Mouse (Mus musculus) forebrain, embryonic 12.5 days (tissue): ENCODE measurements around the gene Exoc4. TPM values are rescaled to one million over a fixed set of nuclear protein-coding genes. Genes with fewer than 3 reads are reported as not detected.

Experiments
- ATAC-seq: fragments of 200-750 bp; cut with Nextera tagmentation; 2 replicates; pipeline ENCODE4 v1.8.0; 2017; ENCODE audit warnings: moderate TSS enrichment; ENCODE audit not compliant: low FRiP score
- H3K27ac ChIP-seq: fragments of 300-500 bp; sonication (generic); 2 replicates; pipeline ENCODE4 v1.5.1; 2016; ENCODE audit warnings: mild to moderate bottlenecking
- H3K27me3 ChIP-seq: fragments of 300-500 bp; sonication (generic); 2 replicates; pipeline ENCODE4 v1.6.1; 2016; ENCODE audit warnings: mild to moderate bottlenecking
- H3K36me3 ChIP-seq: fragments of 300-500 bp; sonication (generic); replicated peaks from 2 replicates; pipeline ENCODE4 v1.6.1; 2016; ENCODE audit warnings: mild to moderate bottlenecking
- H3K4me1 ChIP-seq: fragments of 300-500 bp; sonication (generic); 2 replicates; pipeline ENCODE4 v1.6.1; 2016
- H3K4me2 ChIP-seq: fragments of 300-500 bp; sonication (generic); 2 replicates; pipeline ENCODE4 v1.6.1; 2016; ENCODE audit warnings: mild to moderate bottlenecking, moderate library complexity
- H3K4me3 ChIP-seq: fragments of 300-500 bp; sonication (generic); replicated peaks from 2 replicates; pipeline ENCODE4 v1.5.1; 2016; ENCODE audit warnings: mild to moderate bottlenecking
- H3K9ac ChIP-seq: fragments of 300-500 bp; sonication (generic); 2 replicates; pipeline ENCODE4 v1.6.1; 2016; ENCODE audit warnings: mild to moderate bottlenecking
- H3K9me3 ChIP-seq: fragments of 300-500 bp; sonication (generic); 2 replicates; pipeline ENCODE4 v1.6.1; 2016
- WGBS: fragments of 180-500 bp; shearing (Covaris S2); methylation state at CpG from one replicate; pipeline ENCODE4 v1.1.7; 2016; 5-methylcytosine and 5-hydroxymethylcytosine counted together
- polyA plus RNA-seq: library from polyadenylated mRNA; unstranded; fragments of >200 nt; fragmentation: Nextera tagmentation; extraction: Ambion mirVana; gene quantifications from 2 replicates; pipeline ENCODE4 v1.2.1, GENCODE M21; 2016

Exoc4 gene
- polyA plus RNA-seq, 1 experiment from 2014 or later: 56.8 TPM

DNA sequence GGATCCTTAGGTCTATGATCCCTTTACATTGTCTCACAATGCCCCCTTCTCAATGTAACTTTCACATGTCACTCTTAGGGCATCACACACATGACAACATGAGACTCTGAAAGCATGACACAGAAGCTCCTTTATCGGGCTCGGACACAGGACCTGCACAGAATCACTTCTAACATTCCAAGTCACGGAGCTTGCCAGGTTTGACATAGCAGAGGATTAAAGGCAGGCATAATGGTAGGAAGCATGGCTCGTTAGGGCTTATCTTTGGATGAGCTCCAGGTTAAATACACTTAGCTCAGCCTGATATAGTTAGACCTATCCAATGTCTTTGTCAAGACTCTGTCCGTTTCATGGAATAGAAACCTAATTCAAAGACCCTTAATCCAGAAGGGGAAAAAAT is 690.3 kb downstream of the Exoc4 start:
- ATAC-seq: no peak
- Histone ChIP-seq H3K9ac (no peak overlapping the region), H3K4me1 (peaks cover 13% of the 10 kb centered on the region; the same call in 1 of the 2 replicates), H3K36me3 (no peaks in the 10 kb centered on the region), H3K4me3 (no peak overlapping the region), H3K27ac (no peak overlapping the region), H3K27me3 (no peaks in the 10 kb centered on the region), H3K9me3 (no peaks in the 10 kb centered on the region), H3K4me2 (no peak overlapping the region)
- WGBS: 56% methylated on average over 5 of the region's 5 CpGs

DNA sequence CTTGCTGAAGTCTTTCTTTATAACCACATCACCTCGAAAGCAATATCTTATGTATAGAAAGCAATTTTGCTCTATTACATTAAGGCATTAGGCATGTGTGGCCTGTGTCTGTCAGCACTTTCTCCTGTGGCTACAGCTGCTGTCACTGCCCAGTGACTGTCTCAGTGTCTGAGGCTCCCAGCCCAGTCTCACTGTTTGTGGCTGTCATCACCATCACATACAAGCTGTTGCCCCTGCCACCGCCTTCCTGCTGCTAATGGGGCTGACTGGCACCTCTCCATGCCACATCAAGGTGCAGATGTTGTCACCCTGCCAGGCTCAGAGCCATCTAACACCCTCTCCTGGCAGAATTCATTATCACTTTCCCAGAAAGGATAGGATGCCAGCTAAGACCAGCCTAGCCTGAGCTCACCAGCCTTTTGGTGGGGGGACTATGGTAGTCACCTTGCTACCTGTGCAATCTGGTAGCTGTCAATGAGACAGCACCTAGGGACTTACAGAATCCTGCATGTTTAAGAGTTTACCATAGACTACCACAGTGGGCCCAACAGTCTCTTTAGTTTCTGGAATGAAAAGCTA is 698.1 kb downstream of the Exoc4 start:
- peak overlapping the region; percentile 56; the same call in 1 of the 2 replicates for H3K27ac ChIP-seq

DNA sequence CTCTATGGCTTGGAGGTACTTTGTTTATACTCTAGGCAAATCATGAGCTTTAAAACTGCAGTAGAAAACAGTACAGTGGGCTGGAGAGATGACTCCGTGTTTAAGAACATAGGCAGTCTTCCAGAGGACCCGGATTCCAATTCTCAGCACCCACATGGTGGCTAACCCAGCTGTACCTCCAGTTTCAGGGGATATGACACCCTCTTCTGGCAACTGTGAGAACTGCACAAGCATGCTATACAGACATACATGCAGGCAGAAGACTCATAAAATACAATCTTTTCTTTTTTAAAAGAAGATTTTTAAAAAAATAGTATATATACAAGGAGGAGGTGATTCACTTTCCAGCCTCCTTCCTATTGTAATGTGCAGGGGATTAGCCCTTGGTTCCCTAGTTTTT is 701.2 kb downstream of the Exoc4 start:
- WGBS: 93% methylated on average over 2 of the region's 2 CpGs
- no peak overlapping the region for H3K4me3 ChIP-seq
- no peak for ATAC-seq
- no peaks in the 10 kb centered on the region for H3K9me3 ChIP-seq
- H3K4me1 ChIP-seq: peaks cover 2% of the 10 kb centered on the region
- H3K9ac ChIP-seq: no peak overlapping the region
- H3K36me3 ChIP-seq: no peaks in the 10 kb centered on the region
- no peak overlapping the region for H3K4me2 ChIP-seq
- H3K27ac ChIP-seq: no peak overlapping the region
- H3K27me3 ChIP-seq: no peaks in the 10 kb centered on the region

More for the DNA sequence above, 698.1 kb downstream of the Exoc4 start:
- H3K36me3 ChIP-seq: no peaks in the 10 kb centered on the region
- H3K4me1 ChIP-seq: no peaks in the 10 kb centered on the region
- H3K9me3 ChIP-seq: no peaks in the 10 kb centered on the region
- H3K27me3 ChIP-seq: no peaks in the 10 kb centered on the region
- peak; percentile 20; the same call in 1 of the 2 replicates for ATAC-seq
- WGBS: 77% methylated on average over 2 of the region's 2 CpGs
- no peak overlapping the region for H3K4me3 ChIP-seq
- H3K4me2 ChIP-seq: no peak overlapping the region
- no peak overlapping the region for H3K9ac ChIP-seq

DNA sequence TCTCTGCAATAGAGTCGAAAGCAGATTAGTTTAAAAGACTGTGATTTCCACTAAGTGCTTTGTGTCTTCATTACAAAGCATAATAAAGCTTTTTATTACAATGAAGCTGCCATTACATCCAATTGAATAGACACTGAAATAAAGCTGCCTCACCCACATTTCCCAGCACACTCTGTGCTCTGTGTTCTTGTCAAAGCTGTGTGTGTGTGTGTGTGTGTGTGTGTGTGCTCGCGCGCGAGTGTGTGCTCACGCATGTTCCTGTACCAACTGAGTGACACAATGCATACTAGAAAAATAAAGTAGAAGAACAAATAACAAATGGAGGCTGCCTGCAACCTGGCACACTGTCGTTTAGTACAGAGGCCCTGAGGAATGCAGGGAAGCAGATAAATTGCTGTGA is 706.6 kb downstream of the Exoc4 start:
- Histone ChIP-seq H3K27ac (peak overlapping the region; percentile 51; the same call in 1 of the 2 replicates), H3K27me3 (no peaks in the 10 kb centered on the region), H3K4me2 (no peak overlapping the region), H3K36me3 (no peaks in the 10 kb centered on the region), H3K9ac (no peak overlapping the region), H3K4me1 (peaks cover 15% of the 10 kb centered on the region), H3K9me3 (no peaks in the 10 kb centered on the region), H3K4me3 (no peak overlapping the region)
- 67% methylated on average over 7 of the region's 7 CpGs for WGBS
- ATAC-seq: no peak

DNA sequence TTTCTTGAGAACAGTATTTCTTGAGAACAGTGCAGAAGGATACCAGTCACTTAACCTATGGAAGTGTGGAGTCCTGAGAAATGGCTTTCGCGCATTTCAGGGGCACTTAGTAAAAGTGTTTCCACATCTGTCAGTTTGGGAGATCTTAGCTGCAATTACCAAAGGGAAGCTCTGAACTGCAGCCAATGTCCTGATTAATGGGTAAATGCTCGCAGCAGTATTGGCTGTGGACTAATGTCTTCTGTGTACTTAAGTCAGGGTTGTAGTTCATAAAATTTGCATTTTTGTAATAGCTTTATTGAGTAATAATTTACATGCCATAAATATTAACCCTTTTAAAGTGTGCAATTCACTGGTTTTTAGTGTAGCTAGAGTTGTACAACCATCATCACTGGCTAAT is 709.4 kb downstream of the Exoc4 start:
- Histone ChIP-seq H3K4me3 (no peak overlapping the region), H3K27me3 (no peaks in the 10 kb centered on the region), H3K4me1 (peaks cover 24% of the 10 kb centered on the region), H3K4me2 (no peak overlapping the region), H3K36me3 (no peaks in the 10 kb centered on the region), H3K9me3 (no peaks in the 10 kb centered on the region), H3K9ac (no peak overlapping the region), H3K27ac (no peak overlapping the region)
- no peak for ATAC-seq
- WGBS: 68% methylated on average over 3 of the region's 3 CpGs

DNA sequence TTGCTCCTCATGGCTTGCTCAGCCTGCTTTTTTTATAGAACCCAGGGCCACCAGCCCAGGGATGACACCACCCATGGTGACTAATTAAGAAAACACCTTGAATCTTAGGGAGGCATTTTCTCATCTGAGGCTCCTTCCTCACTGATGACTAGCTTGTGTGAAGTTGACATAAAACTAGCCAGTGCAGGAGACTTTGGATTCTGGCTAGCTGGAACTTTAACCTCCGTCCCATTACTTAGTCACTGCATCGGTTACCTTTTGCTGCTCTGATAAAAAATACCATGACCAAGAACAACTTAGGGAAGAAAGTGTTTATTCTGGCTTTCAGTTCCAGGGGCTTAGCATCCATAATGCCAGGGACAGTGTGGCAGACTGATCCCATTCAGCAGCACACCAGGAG is 711.9 kb downstream of the Exoc4 start:
- peaks cover 19% of the 10 kb centered on the region for H3K4me1 ChIP-seq
- no peaks in the 10 kb centered on the region for H3K9me3 ChIP-seq
- H3K27ac ChIP-seq: no peak overlapping the region
- H3K27me3 ChIP-seq: no peaks in the 10 kb centered on the region
- 92% methylated on average over 2 of the region's 2 CpGs for WGBS
- no peak for ATAC-seq
- no peaks in the 10 kb centered on the region for H3K36me3 ChIP-seq
- no peak overlapping the region for H3K4me3 ChIP-seq
- H3K4me2 ChIP-seq: no peak overlapping the region
- H3K9ac ChIP-seq: no peak overlapping the region

DNA sequence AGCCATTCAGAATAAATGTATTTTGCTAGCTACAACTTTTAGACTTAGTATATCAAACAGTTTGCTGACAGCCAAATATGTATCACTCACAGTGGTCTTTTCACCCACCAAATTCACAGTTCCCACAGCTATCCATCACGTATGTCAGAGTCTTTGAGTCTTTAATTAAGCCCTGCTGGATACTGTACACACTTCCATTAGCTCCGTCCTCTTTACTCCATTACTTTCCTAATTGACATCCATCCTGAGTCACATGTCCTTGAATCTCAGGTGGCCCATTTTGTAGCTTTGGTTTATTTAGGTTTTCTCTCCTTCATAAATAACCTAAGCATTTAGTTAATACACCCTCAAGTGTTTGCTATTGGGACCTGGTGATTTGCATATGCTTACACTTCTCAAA is 714.2 kb downstream of the Exoc4 start:
- no peak for ATAC-seq
- Histone ChIP-seq H3K4me1 (peaks cover 13% of the 10 kb centered on the region), H3K9ac (no peak overlapping the region), H3K9me3 (no peaks in the 10 kb centered on the region), H3K4me3 (no peak overlapping the region), H3K36me3 (no peaks in the 10 kb centered on the region), H3K4me2 (no peak overlapping the region), H3K27me3 (no peaks in the 10 kb centered on the region), H3K27ac (no peak overlapping the region)
- 28% methylated on average over 2 of the region's 2 CpGs for WGBS

DNA sequence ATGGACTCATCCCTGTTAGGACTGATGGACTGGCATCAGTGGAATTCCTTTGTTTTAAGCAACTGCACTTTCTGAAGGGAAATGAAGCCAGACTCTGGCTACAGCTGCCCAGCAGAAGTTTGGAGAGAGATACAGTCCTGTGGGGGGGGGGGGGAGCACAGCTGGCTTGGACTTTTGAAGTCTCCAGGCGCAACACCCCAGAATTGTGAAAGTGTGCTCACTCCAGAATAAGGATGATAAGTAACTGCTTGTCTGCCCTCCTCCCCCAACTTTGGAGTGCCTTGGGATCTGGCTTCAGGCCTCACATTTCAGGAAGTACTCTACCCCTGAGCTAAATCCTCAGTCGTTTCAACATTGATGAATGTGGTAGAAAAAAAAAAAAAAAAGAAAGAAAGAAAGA is 716.7 kb downstream of the Exoc4 start:
- Histone ChIP-seq H3K4me1 (peaks cover 13% of the 10 kb centered on the region), H3K9ac (no peak overlapping the region), H3K4me2 (no peak overlapping the region), H3K36me3 (no peaks in the 10 kb centered on the region), H3K9me3 (no peaks in the 10 kb centered on the region), H3K4me3 (no peak overlapping the region), H3K27me3 (no peaks in the 10 kb centered on the region), H3K27ac (no peak overlapping the region)
- no peak for ATAC-seq
- 39% methylated on average over 2 of the region's 2 CpGs for WGBS

DNA sequence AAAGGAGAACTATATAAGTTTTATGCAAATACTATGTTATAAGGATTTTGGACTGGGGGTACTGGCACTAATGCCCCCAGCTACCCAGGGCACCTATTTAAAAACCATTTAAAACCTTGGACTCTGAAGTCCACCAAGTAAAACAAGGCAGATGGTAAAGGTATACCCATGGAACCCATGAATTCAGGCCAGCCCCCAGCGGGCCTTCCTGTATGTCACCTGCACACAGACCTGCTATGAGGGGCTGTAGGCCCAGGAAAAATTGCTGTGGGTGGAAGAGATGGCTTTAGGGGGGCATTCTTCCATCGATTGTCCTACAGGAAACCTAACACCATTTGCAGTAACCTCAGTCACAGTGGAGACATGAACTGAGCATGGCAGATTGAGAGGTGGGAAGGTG is 719.9 kb downstream of the Exoc4 start:
- no peaks in the 10 kb centered on the region for H3K4me1 ChIP-seq
- ATAC-seq: no peak
- no peak overlapping the region for H3K4me2 ChIP-seq
- H3K4me3 ChIP-seq: no peak overlapping the region
- H3K36me3 ChIP-seq: no peaks in the 10 kb centered on the region; the same call in 1 of the 2 replicates
- no peak overlapping the region for H3K9ac ChIP-seq
- H3K27me3 ChIP-seq: no peaks in the 10 kb centered on the region
- no peak overlapping the region for H3K27ac ChIP-seq
- no peaks in the 10 kb centered on the region for H3K9me3 ChIP-seq
- WGBS: 91% methylated on average over 2 of the region's 2 CpGs

DNA sequence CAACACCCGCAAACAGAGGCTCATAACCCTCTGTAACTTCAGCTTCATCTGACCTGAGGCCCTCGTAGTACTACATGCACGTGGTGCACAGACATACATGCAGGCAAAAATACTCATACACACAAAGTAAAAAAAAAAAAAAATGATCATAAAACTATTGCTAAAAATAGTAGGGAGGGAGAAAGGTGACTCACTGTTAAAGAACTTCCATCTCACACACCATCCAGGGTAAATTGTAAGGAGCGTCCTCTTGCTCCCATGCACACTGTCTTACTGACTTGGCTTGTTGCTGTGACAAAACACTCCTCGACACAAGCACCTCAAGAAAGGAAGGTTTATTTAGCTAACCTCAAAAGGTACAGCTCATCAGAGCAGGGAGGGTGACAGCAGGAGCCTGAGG is 723.9 kb downstream of the Exoc4 start:
- H3K4me1 ChIP-seq: peaks cover 19% of the 10 kb centered on the region
- H3K36me3 ChIP-seq: no peaks in the 10 kb centered on the region; the same call in 1 of the 2 replicates
- H3K27me3 ChIP-seq: no peaks in the 10 kb centered on the region
- H3K9me3 ChIP-seq: no peaks in the 10 kb centered on the region
- no peak overlapping the region for H3K4me3 ChIP-seq
- WGBS: 93% methylated on average over 5 of the region's 5 CpGs
- ATAC-seq: no peak
- H3K9ac ChIP-seq: no peak overlapping the region
- no peak overlapping the region for H3K4me2 ChIP-seq
- no peak overlapping the region for H3K27ac ChIP-seq

DNA sequence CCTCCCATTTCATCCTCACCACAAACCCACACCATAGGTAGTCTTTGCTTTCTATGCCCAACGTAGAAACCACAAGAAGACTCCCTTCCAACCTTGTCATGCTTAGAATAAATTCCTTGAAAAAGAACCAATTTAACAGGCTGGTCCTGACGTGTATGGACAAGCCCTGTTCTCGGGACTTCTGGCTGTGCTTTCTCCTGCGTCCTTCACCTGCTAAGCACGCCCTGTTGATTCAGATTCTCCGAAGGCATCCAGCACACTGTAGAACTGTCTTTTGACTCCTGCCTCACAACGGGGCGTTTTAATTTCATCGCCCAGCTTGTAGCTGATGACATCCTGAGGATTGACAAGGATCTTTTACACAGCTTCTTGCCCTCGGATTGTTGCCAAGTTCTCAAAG is 727.7 kb downstream of the Exoc4 start:
- Histone ChIP-seq H3K27ac (0 out of 2 replicates have a peak overlapping the region, but pooled peaks have one; percentile 19), H3K27me3 (no peaks in the 10 kb centered on the region), H3K4me2 (no peak overlapping the region), H3K4me1 (peaks cover 28% of the 10 kb centered on the region), H3K9me3 (no peaks in the 10 kb centered on the region), H3K36me3 (no peaks in the 10 kb centered on the region; the same call in 1 of the 2 replicates), H3K4me3 (no peak overlapping the region), H3K9ac (no peak overlapping the region; the same call in 1 of the 2 replicates)
- WGBS: 69% methylated on average over 10 of the region's 10 CpGs
- no peak for ATAC-seq

DNA sequence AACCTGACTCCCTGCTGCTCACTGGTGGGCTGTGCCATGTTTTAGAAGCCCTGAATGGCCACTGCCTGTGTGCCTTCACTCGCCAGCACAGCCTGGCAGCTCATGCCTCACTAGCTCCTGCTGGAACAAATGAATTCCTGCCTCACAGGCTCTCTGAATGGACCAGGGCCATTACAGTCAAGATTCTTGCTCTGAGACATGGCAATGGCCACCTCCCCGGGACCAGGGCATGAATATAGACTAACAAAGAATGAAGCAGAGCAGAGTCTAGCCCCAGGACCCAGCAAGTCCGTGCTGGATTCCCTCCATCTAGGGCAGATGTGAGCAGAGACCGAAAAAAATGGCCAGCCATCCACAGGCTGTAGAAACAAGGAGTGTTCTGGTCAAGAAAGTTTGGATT is 728.6 kb downstream of the Exoc4 start:
- ATAC-seq: peak; percentile 58; the same call in 1 of the 2 replicates
- Histone ChIP-seq H3K4me3 (no peak overlapping the region), H3K27me3 (no peaks in the 10 kb centered on the region), H3K36me3 (no peaks in the 10 kb centered on the region; the same call in 1 of the 2 replicates), H3K9ac (no peak overlapping the region; the same call in 1 of the 2 replicates), H3K4me1 (peaks cover 28% of the 10 kb centered on the region), H3K27ac (peak overlapping the region; percentile 31; the same call in 1 of the 2 replicates), H3K4me2 (peak overlapping the region; percentile 22), H3K9me3 (no peaks in the 10 kb centered on the region)
- WGBS: 19% methylated on average over 4 of the region's 4 CpGs

DNA sequence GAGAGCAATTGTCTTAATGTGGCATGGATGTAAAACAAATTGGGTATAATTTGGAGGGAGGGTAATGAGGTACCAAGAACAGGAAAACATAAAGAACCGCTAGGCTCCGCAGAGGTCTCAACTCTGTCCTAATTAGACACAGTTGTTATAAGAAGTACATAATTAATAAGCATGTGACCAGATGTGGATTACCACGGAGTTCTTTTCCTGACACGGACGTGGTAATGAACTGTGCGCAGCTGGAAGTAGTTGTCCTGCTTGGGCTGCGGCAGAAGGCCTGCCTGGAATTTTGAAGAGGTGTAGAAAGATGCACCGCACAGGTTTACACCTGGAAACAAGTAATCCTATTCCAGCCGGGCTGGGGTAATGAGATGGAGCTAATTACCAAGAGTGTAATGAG is 729.0 kb downstream of the Exoc4 start:
- peak; percentile 55 for ATAC-seq
- no peaks in the 10 kb centered on the region for H3K27me3 ChIP-seq
- 0 out of 2 replicates have a peak overlapping the region, but pooled peaks have one; percentile 3 for H3K27ac ChIP-seq
- H3K9ac ChIP-seq: no peak overlapping the region
- no peaks in the 10 kb centered on the region for H3K36me3 ChIP-seq
- H3K4me3 ChIP-seq: no peak overlapping the region
- peaks cover 28% of the 10 kb centered on the region for H3K4me1 ChIP-seq
- no peaks in the 10 kb centered on the region for H3K9me3 ChIP-seq
- WGBS: 31% methylated on average over 9 of the region's 9 CpGs
- peak overlapping the region; percentile 22; the same call in 1 of the 2 replicates for H3K4me2 ChIP-seq
